Mouse (Mus musculus) midbrain, embryonic 10.5 days (tissue): ENCODE measurements around the gene Dlgap1. TPM values are rescaled to one million over a fixed set of nuclear protein-coding genes. Genes with fewer than 3 reads are reported as not detected.

Source experiments
- DNase-seq: peaks from one replicate; pipeline ENCODE4 v3.0.0-alpha.2; 2017; ENCODE audit warnings: low spot score
- H3K27ac ChIP-seq: fragments of 300-500 bp; sonication (generic); replicated peaks from 2 replicates; pipeline ENCODE4 v1.5.1; 2016; ENCODE audit warnings: mild to moderate bottlenecking
- H3K27me3 ChIP-seq: fragments of 300-500 bp; sonication (generic); 2 replicates; pipeline ENCODE4 v1.6.1; 2016; ENCODE audit warnings: low read depth, mild to moderate bottlenecking; ENCODE audit not compliant: poor library complexity, severe bottlenecking
- H3K36me3 ChIP-seq: fragments of 300-500 bp; sonication (generic); 2 replicates; pipeline ENCODE4 v1.6.1; 2016; ENCODE audit warnings: mild to moderate bottlenecking, moderate library complexity
- H3K4me1 ChIP-seq: fragments of 300-500 bp; sonication (generic); 2 replicates; pipeline ENCODE4 v1.6.1; 2016
- H3K4me3 ChIP-seq: fragments of 300-500 bp; sonication (generic); 2 replicates; pipeline ENCODE4 v1.5.1; 2016; ENCODE audit warnings: mild to moderate bottlenecking, moderate library complexity
- H3K9me3 ChIP-seq: fragments of 300-500 bp; sonication (generic); replicated peaks from 2 replicates; pipeline ENCODE4 v1.6.1; 2016; ENCODE audit warnings: mild to moderate bottlenecking
- WGBS: fragments of 180-500 bp; shearing (Covaris S2); methylation state at CpG from one replicate; pipeline ENCODE4 v1.1.7; 2016; 5-methylcytosine and 5-hydroxymethylcytosine counted together
- polyA plus RNA-seq: library from polyadenylated mRNA; unstranded; fragments of >200 nt; fragmentation: Nextera tagmentation; extraction: Ambion mirVana; gene quantifications from 2 replicates; pipeline ENCODE4 v1.2.1, GENCODE M21; 2016

The Dlgap1 gene
- polyA plus RNA-seq, 1 experiment from 2014 or later: 1.0 TPM

- WGBS: 86% methylated on average over 5 of the region's 5 CpGs
- H3K9me3 ChIP-seq: no peaks in the 10 kb centered on the region
These were observed 347.5 kb downstream of the Dlgap1 start for GRCm38 (mm10) chr17:70316327-70316726.

GRCm38 (mm10) chr17:70317779-70318178 is 348.9 kb downstream of the Dlgap1 start:
- Histone ChIP-seq H3K27ac (no peak overlapping the region), H3K4me1 (no peaks in the 10 kb centered on the region), H3K4me3 (no peak overlapping the region), H3K9me3 (no peaks in the 10 kb centered on the region), H3K36me3 (no peaks in the 10 kb centered on the region), H3K27me3 (no peaks in the 10 kb centered on the region)
- 91% methylated on average over 7 of the region's 7 CpGs for WGBS
- no peak for DNase-seq

More at GRCm38 (mm10) chr17:70316327-70316726, 347.5 kb downstream of the Dlgap1 start:
- Histone ChIP-seq H3K27me3 (no peaks in the 10 kb centered on the region), H3K4me3 (no peak overlapping the region), H3K36me3 (no peaks in the 10 kb centered on the region), H3K4me1 (no peaks in the 10 kb centered on the region), H3K27ac (no peak overlapping the region)
- no peak for DNase-seq

- WGBS: 87% methylated on average over 6 of the region's 6 CpGs
- no peaks in the 10 kb centered on the region for H3K36me3 ChIP-seq
- H3K4me3 ChIP-seq: no peak overlapping the region
- H3K27me3 ChIP-seq: no peaks in the 10 kb centered on the region
- H3K27ac ChIP-seq: no peak overlapping the region
- DNase-seq: no peak
- H3K4me1 ChIP-seq: no peaks in the 10 kb centered on the region
- no peaks in the 10 kb centered on the region for H3K9me3 ChIP-seq
These were observed 353.1 kb downstream of the Dlgap1 start for GRCm38 (mm10) chr17:70321976-70322375.

DNA sequence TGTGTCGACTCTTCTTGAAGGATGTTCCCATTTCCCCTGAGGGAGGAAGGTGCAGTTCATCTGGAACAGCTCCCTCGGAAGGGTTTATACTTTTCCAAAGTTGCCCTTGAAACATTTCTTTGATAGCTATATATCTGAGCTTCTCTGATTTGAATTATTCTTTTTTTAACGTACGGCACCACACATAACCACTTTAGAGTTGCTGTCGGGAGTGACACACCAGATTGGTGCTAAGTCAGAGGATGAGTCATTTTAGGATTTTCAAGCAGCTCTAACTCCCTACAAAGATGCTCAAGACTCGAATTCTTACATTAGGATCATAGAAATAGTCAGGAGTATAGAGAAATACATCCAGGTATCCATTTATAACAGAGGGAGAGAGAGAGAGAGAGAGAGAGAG is 364.6 kb downstream of the Dlgap1 start:
- no peaks in the 10 kb centered on the region for H3K27me3 ChIP-seq
- no peak for DNase-seq
- H3K4me3 ChIP-seq: no peak overlapping the region
- 86% methylated on average over 6 of the region's 6 CpGs for WGBS
- H3K27ac ChIP-seq: no peak overlapping the region
- no peaks in the 10 kb centered on the region for H3K4me1 ChIP-seq
- H3K9me3 ChIP-seq: no peaks in the 10 kb centered on the region
- no peaks in the 10 kb centered on the region for H3K36me3 ChIP-seq

- Histone ChIP-seq H3K4me1 (no peaks in the 10 kb centered on the region), H3K27ac (no peak overlapping the region), H3K9me3 (no peaks in the 10 kb centered on the region), H3K27me3 (no peaks in the 10 kb centered on the region), H3K36me3 (no peaks in the 10 kb centered on the region), H3K4me3 (no peak overlapping the region)
- DNase-seq: no peak
- WGBS: 68% methylated on average over 3 of the region's 3 CpGs
These were observed 365.3 kb downstream of the Dlgap1 start for GRCm38 (mm10) chr17:70334171-70334570.

GRCm38 (mm10) chr17:70339821-70340220 is 370.9 kb downstream of the Dlgap1 start:
- Histone ChIP-seq H3K4me3 (no peak overlapping the region), H3K4me1 (no peaks in the 10 kb centered on the region), H3K36me3 (no peaks in the 10 kb centered on the region), H3K27ac (no peak overlapping the region), H3K9me3 (no peaks in the 10 kb centered on the region), H3K27me3 (no peaks in the 10 kb centered on the region)
- DNase-seq: no peak
- 94% methylated on average over 7 of the region's 7 CpGs for WGBS

DNA sequence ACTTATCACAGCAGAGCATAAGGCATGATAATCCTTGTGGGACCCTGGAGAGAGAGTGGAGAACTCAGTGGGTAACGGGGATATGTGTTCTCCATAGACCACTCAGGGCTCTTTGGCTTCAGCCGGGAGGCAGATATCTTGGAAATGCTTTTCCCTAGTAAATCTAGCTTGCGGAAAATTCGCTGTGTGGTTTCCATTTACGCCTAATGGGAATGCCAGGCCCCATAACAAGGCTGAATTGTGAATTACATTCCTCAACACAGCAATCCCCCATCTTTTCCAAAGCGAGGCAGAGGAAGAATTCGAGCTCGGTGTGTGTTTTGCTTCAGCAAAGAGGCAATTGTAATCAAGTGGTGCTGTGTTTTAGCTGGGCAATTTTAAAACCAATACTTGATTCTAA is 372.4 kb downstream of the Dlgap1 start:
- no peak overlapping the region for H3K27ac ChIP-seq
- no peaks in the 10 kb centered on the region for H3K4me1 ChIP-seq
- H3K9me3 ChIP-seq: no peaks in the 10 kb centered on the region
- H3K36me3 ChIP-seq: no peaks in the 10 kb centered on the region
- no peaks in the 10 kb centered on the region for H3K27me3 ChIP-seq
- DNase-seq: no peak
- 81% methylated on average over 8 of the region's 8 CpGs for WGBS
- H3K4me3 ChIP-seq: no peak overlapping the region

- H3K4me3 ChIP-seq: no peak overlapping the region
- no peak for DNase-seq
- no peaks in the 10 kb centered on the region for H3K27me3 ChIP-seq
- 77% methylated on average over 6 of the region's 6 CpGs for WGBS
- H3K27ac ChIP-seq: no peak overlapping the region
- H3K36me3 ChIP-seq: no peaks in the 10 kb centered on the region
- H3K4me1 ChIP-seq: no peaks in the 10 kb centered on the region
- no peaks in the 10 kb centered on the region for H3K9me3 ChIP-seq
These were observed 373.0 kb downstream of the Dlgap1 start for GRCm38 (mm10) chr17:70341920-70342319.

GRCm38 (mm10) chr17:70347403-70347802 is 378.5 kb downstream of the Dlgap1 start:
- Histone ChIP-seq H3K36me3 (no peaks in the 10 kb centered on the region), H3K9me3 (no peaks in the 10 kb centered on the region), H3K27ac (no peak overlapping the region), H3K4me3 (no peak overlapping the region), H3K27me3 (no peaks in the 10 kb centered on the region), H3K4me1 (no peaks in the 10 kb centered on the region)
- no peak for DNase-seq
- WGBS: 83% methylated on average over 4 of the region's 4 CpGs

DNA sequence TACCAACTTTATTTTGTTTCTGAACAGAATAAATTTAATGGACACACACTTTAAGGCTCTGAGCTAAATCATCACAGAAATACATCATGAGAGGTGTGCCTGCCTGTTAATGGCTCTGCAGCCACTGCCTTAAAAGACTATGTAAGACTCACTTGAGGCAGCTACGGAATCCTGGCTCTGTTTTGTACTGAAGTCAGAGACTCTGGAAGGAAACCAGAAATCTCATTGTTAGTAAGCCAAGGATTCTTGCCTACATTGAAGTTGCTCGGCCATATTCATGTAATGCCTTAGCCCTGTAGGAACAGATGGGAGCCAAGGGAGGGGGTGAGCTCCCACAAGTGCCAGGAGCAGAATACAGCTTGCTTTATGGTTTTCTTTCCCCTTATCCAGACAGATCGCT is 394.7 kb downstream of the Dlgap1 start:
- H3K4me3 ChIP-seq: no peak overlapping the region
- no peak for DNase-seq
- 76% methylated on average over 3 of the region's 3 CpGs for WGBS
- no peaks in the 10 kb centered on the region for H3K27me3 ChIP-seq
- H3K9me3 ChIP-seq: no peaks in the 10 kb centered on the region
- H3K4me1 ChIP-seq: no peaks in the 10 kb centered on the region
- H3K27ac ChIP-seq: no peak overlapping the region
- no peaks in the 10 kb centered on the region for H3K36me3 ChIP-seq

DNA sequence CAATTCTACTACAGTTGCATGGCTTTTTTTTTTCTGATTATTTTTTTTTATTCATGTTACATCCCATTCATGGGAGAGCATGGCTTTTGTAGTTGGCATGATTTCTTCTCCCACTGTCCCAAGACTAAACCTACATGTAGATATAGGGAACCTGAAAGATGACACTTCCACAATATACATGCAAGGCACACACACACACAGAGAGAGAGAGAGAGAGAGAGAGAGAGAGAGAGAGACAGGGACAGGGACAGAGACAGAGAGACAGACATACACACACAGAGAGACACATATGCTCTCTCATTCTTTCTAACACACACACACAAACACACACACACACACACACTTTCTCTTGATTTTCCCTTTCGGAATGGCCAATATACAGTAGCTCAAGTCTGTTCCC is 395.1 kb downstream of the Dlgap1 start:
- DNase-seq: no peak
- Histone ChIP-seq H3K27ac (no peak overlapping the region), H3K4me1 (no peaks in the 10 kb centered on the region), H3K4me3 (no peak overlapping the region), H3K9me3 (no peaks in the 10 kb centered on the region), H3K27me3 (no peaks in the 10 kb centered on the region), H3K36me3 (no peaks in the 10 kb centered on the region)
- WGBS: 90% methylated on average over 1 of the region's 1 CpGs

DNA sequence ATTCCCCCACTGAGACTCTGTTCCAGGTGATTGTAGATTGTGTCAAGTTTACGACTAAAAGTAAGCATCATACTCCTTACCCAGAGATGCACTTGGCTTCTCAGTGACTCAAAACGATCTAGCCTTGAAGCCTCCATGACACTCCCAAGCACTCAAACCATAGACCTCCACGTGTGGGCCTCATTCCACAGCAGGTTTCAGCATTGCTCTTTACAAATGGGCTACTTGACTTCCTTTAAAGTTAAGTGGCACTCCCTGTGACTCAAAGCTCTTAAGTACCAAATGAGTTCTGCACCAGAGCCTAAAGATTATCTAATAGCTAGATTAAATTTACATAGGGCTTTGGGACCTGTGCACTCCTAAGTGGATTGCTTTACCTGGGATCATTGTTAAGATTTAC is 400.3 kb downstream of the Dlgap1 start:
- Histone ChIP-seq H3K27ac (no peak overlapping the region), H3K27me3 (no peaks in the 10 kb centered on the region), H3K36me3 (no peaks in the 10 kb centered on the region), H3K4me3 (no peak overlapping the region), H3K9me3 (no peaks in the 10 kb centered on the region), H3K4me1 (no peaks in the 10 kb centered on the region)
- no peak for DNase-seq
- WGBS: 75% methylated on average over 3 of the region's 3 CpGs

GRCm38 (mm10) chr17:70377020-70377419 is 408.1 kb downstream of the Dlgap1 start:
- H3K27me3 ChIP-seq: no peaks in the 10 kb centered on the region
- H3K36me3 ChIP-seq: no peaks in the 10 kb centered on the region
- no peaks in the 10 kb centered on the region for H3K4me1 ChIP-seq
- DNase-seq: no peak
- no peaks in the 10 kb centered on the region for H3K9me3 ChIP-seq
- H3K4me3 ChIP-seq: no peak overlapping the region
- H3K27ac ChIP-seq: no peak overlapping the region
- 74% methylated on average over 4 of the region's 4 CpGs for WGBS

DNA sequence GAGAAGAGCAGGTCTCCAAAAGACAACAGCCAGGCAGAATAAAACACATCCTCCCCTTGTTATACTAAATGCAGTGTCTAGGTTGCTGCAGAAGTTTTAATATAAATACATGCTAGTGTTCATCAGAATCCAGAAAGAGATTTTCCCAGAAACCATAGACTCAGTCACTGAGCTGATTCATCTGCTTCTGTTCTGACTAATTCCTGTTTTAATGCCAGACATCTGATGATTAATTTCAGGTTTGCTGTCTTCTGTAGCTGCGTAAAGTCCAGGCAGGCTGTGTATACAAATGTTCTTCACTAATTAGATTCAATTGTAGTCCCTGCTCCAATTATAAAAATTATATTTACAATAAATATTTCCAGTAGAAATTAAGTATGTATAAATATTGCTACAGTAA is 419.6 kb downstream of the Dlgap1 start:
- WGBS: 95% methylated on average over 1 of the region's 1 CpGs
- Histone ChIP-seq H3K4me1 (no peaks in the 10 kb centered on the region), H3K9me3 (no peaks in the 10 kb centered on the region; the same call in 1 of the 2 replicates), H3K36me3 (no peaks in the 10 kb centered on the region), H3K27me3 (no peaks in the 10 kb centered on the region), H3K27ac (no peak overlapping the region), H3K4me3 (no peak overlapping the region)
- no peak for DNase-seq
